Mouse (Mus musculus): ENCODE measurements around the gene Sestd1. TPM values are rescaled to one million over a fixed set of nuclear protein-coding genes. Genes with fewer than 3 reads are reported as not detected.

The Sestd1 gene
- polyA plus RNA-seq, 1 experiment, result 60.2 TPM

DNA sequence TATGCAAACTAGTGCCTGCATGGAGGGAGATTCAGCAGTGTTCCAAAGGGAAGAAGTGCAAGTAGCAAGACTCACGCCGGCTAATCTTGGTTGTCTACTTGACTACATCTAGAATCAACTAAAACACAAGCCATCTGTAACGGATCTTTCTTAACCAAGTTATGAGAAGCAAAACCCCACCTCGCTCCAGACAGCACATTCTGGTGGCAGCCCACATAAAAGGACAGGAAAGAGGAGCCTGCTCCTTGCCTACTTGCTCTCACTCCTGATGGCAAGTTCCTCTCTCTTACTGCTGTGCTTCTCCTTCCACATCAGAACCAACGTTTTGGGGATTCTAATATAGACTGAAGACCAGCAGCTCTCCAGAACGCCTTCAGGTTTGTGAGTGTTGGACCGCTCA, 9.6 kb downstream of the Sestd1 start:
- no peak for DNase-seq (ENCODE audit: low read depth)
- no peak for TF ChIP-seq CTCF (IDR thresholded peaks at IDR 0.05; ENCODE audit: borderline replicate concordance, extremely low read depth, insufficient read depth, insufficient read length)
- no peak for TF ChIP-seq POLR2A (IDR thresholded peaks at IDR 0.05; ENCODE audit: borderline replicate concordance, extremely low read depth, insufficient read depth, insufficient read length, poor library complexity, severe bottlenecking)

DNA sequence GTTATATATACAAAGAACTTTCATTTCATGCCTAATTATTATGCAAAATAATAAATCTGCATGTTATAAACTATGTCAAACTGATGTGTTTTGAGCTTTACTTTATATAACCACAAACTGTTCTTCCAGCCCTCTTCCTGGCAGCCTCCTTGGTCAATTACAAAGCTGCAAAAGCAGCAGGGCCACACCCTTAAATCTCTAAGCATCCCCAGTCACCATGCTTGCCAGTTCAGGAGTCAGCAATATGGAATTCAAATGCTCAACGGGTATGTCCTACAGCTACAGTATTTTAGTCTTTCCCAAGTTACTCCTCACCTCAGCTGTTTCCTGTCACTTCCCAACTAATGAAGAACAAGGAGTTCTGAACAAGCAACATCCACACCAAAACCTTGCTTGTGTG, 10.3 kb downstream of the Sestd1 start:
- DNase-seq (ENCODE audit: low read depth), result no peak
- no peak for TF ChIP-seq POLR2A (IDR thresholded peaks at IDR 0.05; ENCODE audit: borderline replicate concordance, extremely low read depth, insufficient read depth, insufficient read length, poor library complexity, severe bottlenecking)
- no peak for TF ChIP-seq CTCF (IDR thresholded peaks at IDR 0.05; ENCODE audit: borderline replicate concordance, extremely low read depth, insufficient read depth, insufficient read length)

DNA sequence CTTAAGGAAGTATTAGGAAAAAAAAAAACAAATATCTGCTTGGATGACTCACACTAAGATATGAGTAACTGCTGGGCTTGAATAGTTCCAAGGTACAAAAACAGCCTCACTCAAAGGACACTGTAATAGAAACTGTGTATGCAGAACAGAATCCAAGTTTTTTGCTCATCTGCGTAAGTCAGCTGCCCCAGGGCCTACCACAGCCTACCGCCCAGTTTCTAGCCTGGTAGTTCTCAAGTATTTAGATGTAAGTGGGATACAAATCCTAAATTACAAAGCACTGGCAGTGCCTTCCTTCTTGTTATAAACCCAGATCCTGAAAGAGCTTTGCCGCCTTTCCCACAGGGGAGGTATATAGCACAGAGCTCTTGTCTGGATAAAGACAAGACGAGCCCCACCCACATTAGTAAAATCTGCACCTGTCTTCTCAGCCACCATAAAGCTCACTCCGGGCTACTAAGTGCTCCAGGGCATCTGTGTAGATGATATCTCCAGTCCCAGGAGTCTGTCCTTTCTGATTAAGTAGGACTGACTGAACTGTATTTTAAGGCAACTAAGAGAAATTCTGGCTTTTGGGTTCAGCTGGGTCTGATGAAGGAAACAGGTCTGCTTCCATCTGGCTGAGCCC, 11.7 kb downstream of the Sestd1 start:
- TF ChIP-seq CTCF (IDR thresholded peaks at IDR 0.05; ENCODE audit: borderline replicate concordance, extremely low read depth, insufficient read depth, insufficient read length) (no peak), POLR2A (IDR thresholded peaks at IDR 0.05; ENCODE audit: borderline replicate concordance, extremely low read depth, insufficient read depth, insufficient read length, poor library complexity, severe bottlenecking) (no peak)
- no peak for DNase-seq (ENCODE audit: low read depth)

DNA sequence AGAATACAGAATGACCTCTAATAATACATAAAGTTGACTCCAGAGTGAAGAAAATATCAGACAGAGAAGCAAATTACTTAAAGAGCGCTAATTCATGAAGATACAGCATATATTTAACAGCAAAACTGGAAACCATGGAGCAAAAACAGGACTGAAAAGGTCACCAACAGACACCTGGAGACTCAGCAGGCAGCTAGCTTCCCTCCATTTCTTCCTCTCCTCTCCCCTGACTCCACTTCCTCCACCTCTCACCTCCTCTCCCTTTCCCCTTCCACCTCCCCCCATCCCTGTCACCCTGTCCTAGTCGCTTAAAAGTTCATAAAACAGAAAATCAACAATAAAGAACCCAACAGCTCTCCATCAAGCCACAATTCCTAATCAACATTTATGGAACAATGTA, 13.5 kb downstream of the Sestd1 start:
- TF ChIP-seq POLR2A (IDR thresholded peaks at IDR 0.05; ENCODE audit: borderline replicate concordance, extremely low read depth, insufficient read depth, insufficient read length, poor library complexity, severe bottlenecking) (no peak), CTCF (IDR thresholded peaks at IDR 0.05; ENCODE audit: borderline replicate concordance, extremely low read depth, insufficient read depth, insufficient read length) (no peak)
- no peak for DNase-seq (ENCODE audit: low read depth)

DNA sequence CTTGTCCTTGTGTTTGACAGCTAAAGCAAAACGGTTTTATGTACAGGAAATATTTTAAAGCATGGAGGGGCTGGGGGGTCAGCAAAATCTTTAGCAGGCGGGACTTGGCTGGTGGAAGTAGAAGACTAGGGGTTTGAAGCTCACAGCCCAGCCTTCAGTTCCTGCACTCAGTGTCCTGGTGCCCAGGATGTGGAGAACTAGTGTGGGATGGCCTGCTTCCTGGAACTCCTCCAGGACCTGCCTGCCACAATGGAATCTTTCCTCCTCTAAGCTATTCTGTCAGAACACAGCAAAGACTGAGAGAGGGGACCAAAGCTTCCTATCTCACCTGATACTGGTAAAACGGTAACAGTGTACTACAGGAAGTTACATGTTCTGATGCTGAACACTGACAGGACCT, 14.4 kb downstream of the Sestd1 start:
- no peak for DNase-seq (ENCODE audit: low read depth)
- TF ChIP-seq POLR2A (IDR thresholded peaks at IDR 0.05; ENCODE audit: borderline replicate concordance, extremely low read depth, insufficient read depth, insufficient read length, poor library complexity, severe bottlenecking) (no peak), CTCF (IDR thresholded peaks at IDR 0.05; ENCODE audit: borderline replicate concordance, extremely low read depth, insufficient read depth, insufficient read length) (no peak)

DNA sequence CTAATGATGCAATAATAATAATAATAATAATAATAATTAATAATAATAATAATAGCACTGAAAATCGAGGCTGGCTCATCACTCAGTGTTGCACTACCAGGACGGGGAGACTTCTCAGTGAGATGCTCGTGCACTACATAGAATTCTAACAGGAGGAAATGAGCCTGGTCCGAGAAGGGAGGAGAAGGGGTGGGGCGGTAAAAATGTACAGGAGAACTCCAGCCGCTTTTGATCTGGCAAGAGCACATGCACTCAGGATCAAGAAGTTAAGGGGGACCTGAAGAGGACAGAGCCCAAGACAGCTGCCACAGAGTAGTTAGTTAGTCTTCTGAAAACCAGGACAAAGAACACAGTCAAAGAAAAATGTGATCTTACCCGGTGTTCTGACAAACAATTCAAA, 15.1 kb downstream of the Sestd1 start:
- no peak for TF ChIP-seq POLR2A (IDR thresholded peaks at IDR 0.05; ENCODE audit: borderline replicate concordance, extremely low read depth, insufficient read depth, insufficient read length, poor library complexity, severe bottlenecking)
- TF ChIP-seq CTCF (IDR thresholded peaks at IDR 0.05; ENCODE audit: borderline replicate concordance, extremely low read depth, insufficient read depth, insufficient read length), result no peak
- DNase-seq (ENCODE audit: low read depth), result no peak

DNA sequence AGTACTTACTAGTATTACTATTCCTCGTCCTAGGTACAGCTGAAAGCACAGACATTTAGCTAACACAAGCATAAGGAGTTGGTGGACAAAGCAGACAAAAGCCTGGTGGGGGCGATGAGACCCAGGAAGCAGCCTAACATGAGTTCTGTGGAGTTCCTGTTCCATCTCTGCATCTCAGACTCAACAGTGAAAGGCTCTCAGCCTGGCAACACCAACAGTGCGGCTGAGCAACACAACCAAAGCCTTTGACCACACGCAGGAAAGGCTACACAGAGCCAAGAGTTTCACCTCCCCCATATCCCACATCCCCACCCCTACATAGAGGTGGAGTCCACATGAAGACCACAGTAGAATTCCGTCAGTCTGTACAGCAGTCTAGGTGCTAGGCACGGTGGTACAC, 15.8 kb downstream of the Sestd1 start:
- no peak for DNase-seq (ENCODE audit: low read depth)
- TF ChIP-seq POLR2A (IDR thresholded peaks at IDR 0.05; ENCODE audit: borderline replicate concordance, extremely low read depth, insufficient read depth, insufficient read length, poor library complexity, severe bottlenecking) (no peak), CTCF (IDR thresholded peaks at IDR 0.05; ENCODE audit: borderline replicate concordance, extremely low read depth, insufficient read depth, insufficient read length) (no peak)

DNA sequence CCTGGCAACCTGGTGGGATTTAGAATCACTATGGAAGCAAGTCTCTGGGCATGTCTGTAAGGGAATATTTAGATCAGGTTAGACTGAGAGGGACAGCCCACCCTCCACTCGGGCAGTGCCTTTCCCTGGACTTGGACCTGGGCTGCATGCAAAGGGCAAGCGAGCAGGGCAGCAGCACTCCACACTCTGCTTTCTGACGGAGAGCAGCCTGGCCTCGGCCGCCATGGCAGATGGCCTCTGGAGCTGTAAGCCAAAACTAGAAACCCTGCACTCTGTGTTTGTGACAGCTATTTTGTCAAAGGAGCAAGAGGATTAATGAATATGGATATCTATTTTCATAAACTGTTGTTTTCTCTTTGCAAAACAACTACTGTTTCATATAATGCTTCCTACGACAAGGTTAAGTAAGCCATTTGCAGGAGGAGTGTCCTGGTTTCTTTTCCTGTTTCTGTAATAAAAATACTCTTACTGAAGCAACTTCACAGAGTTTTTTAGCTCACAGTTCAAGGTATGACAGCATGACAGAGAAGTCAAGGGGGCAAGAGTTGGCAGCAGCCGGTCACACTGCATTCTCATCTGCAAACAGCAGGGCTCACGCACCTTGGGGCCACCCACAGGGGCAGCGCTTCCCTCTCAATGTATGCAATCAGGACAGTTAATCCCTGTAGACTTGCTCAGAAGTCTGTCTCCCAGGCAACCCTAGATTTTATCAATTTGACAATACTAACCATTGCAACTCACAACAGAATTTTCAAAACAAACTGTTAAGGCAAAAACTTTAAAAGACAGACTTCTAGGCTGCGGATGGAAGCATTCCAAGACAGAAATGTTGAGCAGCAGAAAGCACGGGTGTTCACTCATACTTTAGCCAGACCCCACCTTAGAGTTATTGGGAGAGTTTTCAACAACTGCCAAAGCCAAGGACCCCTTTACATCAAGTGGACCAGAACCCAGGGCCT, 16.6 kb downstream of the Sestd1 start:
- TF ChIP-seq POLR2A (IDR thresholded peaks at IDR 0.05; ENCODE audit: borderline replicate concordance, extremely low read depth, insufficient read depth, insufficient read length, poor library complexity, severe bottlenecking), result no peak
- 0 out of 2 replicates have a peak, but pooled peaks have one; percentile 3 for TF ChIP-seq CTCF (IDR thresholded peaks at IDR 0.05; ENCODE audit: borderline replicate concordance, extremely low read depth, insufficient read depth, insufficient read length)
- DNase-seq (ENCODE audit: low read depth), result peak; percentile 36

DNA sequence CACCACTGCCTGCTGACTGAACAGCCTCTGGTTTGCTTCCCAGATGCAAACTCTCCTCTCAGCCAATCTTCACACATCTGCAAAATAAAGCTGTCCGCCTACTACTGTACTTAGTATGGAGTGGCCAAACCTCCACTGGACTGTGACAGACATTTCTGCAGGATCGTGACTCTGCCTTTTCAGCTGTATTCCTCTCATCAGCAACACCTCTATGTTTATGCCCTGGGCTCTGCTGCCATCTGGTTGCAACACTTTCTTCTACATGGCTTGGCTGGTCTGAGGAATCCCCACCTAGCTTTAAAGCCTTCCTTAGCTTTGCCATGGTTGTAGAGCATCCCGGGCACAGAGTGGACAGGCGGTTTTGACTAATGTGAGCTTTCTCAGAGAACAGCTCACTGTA, 20.3 kb downstream of the Sestd1 start:
- no peak for DNase-seq (ENCODE audit: low read depth)
- no peak for TF ChIP-seq CTCF (IDR thresholded peaks at IDR 0.05; ENCODE audit: borderline replicate concordance, extremely low read depth, insufficient read depth, insufficient read length)

DNA sequence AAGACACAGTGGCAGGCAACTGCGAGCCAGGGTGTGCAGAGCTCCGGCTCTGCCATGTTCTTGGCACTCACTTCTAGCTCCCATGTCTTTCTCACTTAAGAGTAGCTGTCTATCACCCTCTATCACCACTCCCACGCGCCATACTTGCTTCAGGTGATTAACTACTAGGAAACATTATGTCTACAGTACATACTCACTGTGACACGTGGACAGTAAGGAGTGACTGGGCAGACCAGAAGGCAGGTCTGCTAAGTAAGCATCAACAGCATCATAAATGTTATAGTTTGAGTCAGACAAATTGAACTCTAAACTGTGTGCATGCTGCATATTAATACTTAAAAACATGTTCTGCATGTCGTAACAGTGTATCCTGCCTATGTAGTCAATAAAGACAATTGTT, 27.2 kb downstream of the Sestd1 start:
- TF ChIP-seq POLR2A (IDR thresholded peaks at IDR 0.05; ENCODE audit: borderline replicate concordance, extremely low read depth, insufficient read depth, insufficient read length, poor library complexity, severe bottlenecking) (no peak), CTCF (IDR thresholded peaks at IDR 0.05; ENCODE audit: borderline replicate concordance, extremely low read depth, insufficient read depth, insufficient read length) (no peak)
- DNase-seq (ENCODE audit: low read depth), result no peak

DNA sequence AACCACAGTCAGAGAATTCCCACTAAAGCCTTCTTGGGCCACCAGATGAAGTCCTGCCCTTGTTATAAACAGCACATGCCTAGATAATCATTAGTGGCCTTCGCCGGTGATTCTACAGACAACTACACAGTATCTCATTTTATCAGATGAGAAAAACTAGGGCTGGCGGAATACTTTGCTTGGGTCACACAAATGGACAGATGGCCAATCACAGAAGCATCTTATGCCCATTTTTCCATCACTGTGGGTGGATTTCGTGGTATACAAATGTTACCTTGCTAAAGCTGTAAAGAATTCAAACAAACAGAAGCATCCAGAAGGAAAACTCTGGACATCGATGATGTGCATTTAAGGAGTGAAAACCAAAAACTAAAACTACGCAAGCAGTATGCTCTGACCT, 28.7 kb downstream of the Sestd1 start:
- no peak for DNase-seq (ENCODE audit: low read depth)
- TF ChIP-seq CTCF (IDR thresholded peaks at IDR 0.05; ENCODE audit: borderline replicate concordance, extremely low read depth, insufficient read depth, insufficient read length) (no peak), POLR2A (IDR thresholded peaks at IDR 0.05; ENCODE audit: borderline replicate concordance, extremely low read depth, insufficient read depth, insufficient read length, poor library complexity, severe bottlenecking) (no peak)

Measured in brain, embryonic 14.5 days (tissue).